Mouse (Mus musculus): ENCODE results near the gene Rpp25.

Gene Rpp25

GRCm38 (mm10) chr9:57510577-57510976, 6.8 kb downstream of the Rpp25 start:
- in situ Hi-C loops (cut with MboI; ENCODE audit: low pct_unique_long_range_greater_than_20kb in 1 of 2, low sequenced_read_pairs in 2 of 2, unreplicated experiment in 1 of 2) = loop anchor here in 1 of 2 experiments (25.0 kb wide), 1 partner anchor 752 kb away; the partner anchor contains the start of gene Stoml1

- in situ Hi-C loops (cut with MboI; ENCODE audit: low pct_unique_long_range_greater_than_20kb in 1 of 2, low sequenced_read_pairs in 2 of 2, unreplicated experiment in 1 of 2) = loop anchor here in 1 of 2 experiments (5.0 to 25.0 kb wide), 2 partner anchors 35 to 745 kb away; partner anchors contain the start of gene Stoml1
These were observed 13.3 kb downstream of the Rpp25 start for GRCm38 (mm10) chr9:57517113-57517512.

- in situ Hi-C loops (cut with MboI; ENCODE audit: low pct_unique_long_range_greater_than_20kb in 1 of 2, low sequenced_read_pairs in 2 of 2, unreplicated experiment in 1 of 2) = loop anchor here in 1 of 2 experiments (25.0 kb wide), 1 partner anchor 742 kb away; the partner anchor contains the start of gene Stoml1
These were observed 16.7 kb downstream of the Rpp25 start for GRCm38 (mm10) chr9:57520375-57521055.

GRCm38 (mm10) chr9:57521056-57521911, 17.5 kb downstream of the Rpp25 start, which contains the start of gene Cox5a:
TSS of gene Cox5a (plus strand) at chr9:57521274.
- in situ Hi-C loops (cut with MboI; ENCODE audit: low pct_unique_long_range_greater_than_20kb in 1 of 2, low sequenced_read_pairs in 2 of 2, unreplicated experiment in 1 of 2) = loop anchor here in 1 of 2 experiments (25.0 kb wide), 1 partner anchor 741 kb away; the partner anchor contains the start of gene Stoml1

GRCm38 (mm10) chr9:57522114-57522860, 18.5 kb downstream of the Rpp25 start:
- in situ Hi-C loops (cut with MboI; ENCODE audit: low pct_unique_long_range_greater_than_20kb in 1 of 2, low sequenced_read_pairs in 2 of 2, unreplicated experiment in 1 of 2) = loop anchor here in 1 of 2 experiments (25.0 kb wide), 1 partner anchor 740 kb away; the partner anchor contains the start of gene Stoml1

GRCm38 (mm10) chr9:57522861-57523246, 19.0 kb downstream of the Rpp25 start:
- in situ Hi-C loops (cut with MboI; ENCODE audit: low pct_unique_long_range_greater_than_20kb in 1 of 2, low sequenced_read_pairs in 2 of 2, unreplicated experiment in 1 of 2) = loop anchor here in 1 of 2 experiments (25.0 kb wide), 1 partner anchor 739 kb away; the partner anchor contains the start of gene Stoml1

GRCm38 (mm10) chr9:57523754-57524153, 19.9 kb downstream of the Rpp25 start:
- in situ Hi-C loops (cut with MboI; ENCODE audit: low pct_unique_long_range_greater_than_20kb in 1 of 2, low sequenced_read_pairs in 2 of 2, unreplicated experiment in 1 of 2) = loop anchor here in 1 of 2 experiments (25.0 kb wide), 1 partner anchor 739 kb away; the partner anchor contains the start of gene Stoml1

- in situ Hi-C loops (cut with MboI; ENCODE audit: low pct_unique_long_range_greater_than_20kb in 1 of 2, low sequenced_read_pairs in 2 of 2, unreplicated experiment in 1 of 2) = loop anchor here in 1 of 2 experiments (25.0 kb wide), 1 partner anchor 738 kb away; the partner anchor contains the start of gene Stoml1
These were observed 20.6 kb downstream of the Rpp25 start for GRCm38 (mm10) chr9:57524439-57524838.

- in situ Hi-C loops (cut with MboI; ENCODE audit: low pct_unique_long_range_greater_than_20kb in 1 of 2, low sequenced_read_pairs in 2 of 2, unreplicated experiment in 1 of 2) = no loop called here
These were observed 21.7 kb downstream of the Rpp25 start for GRCm38 (mm10) chr9:57525516-57525915.

GRCm38 (mm10) chr9:57526435-57526834, 22.6 kb downstream of the Rpp25 start:
- in situ Hi-C loops (cut with MboI; ENCODE audit: low pct_unique_long_range_greater_than_20kb in 1 of 2, low sequenced_read_pairs in 2 of 2, unreplicated experiment in 1 of 2) = no loop called here

GRCm38 (mm10) chr9:57531946-57532345, 28.1 kb downstream of the Rpp25 start:
- in situ Hi-C loops (cut with MboI; ENCODE audit: low pct_unique_long_range_greater_than_20kb in 1 of 2, low sequenced_read_pairs in 2 of 2, unreplicated experiment in 1 of 2) = no loop called here

- in situ Hi-C loops (cut with MboI; ENCODE audit: low pct_unique_long_range_greater_than_20kb in 1 of 2, low sequenced_read_pairs in 2 of 2, unreplicated experiment in 1 of 2) = no loop called here
These were observed 32.5 kb downstream of the Rpp25 start for GRCm38 (mm10) chr9:57536362-57536761.

- in situ Hi-C loops (cut with MboI; ENCODE audit: low pct_unique_long_range_greater_than_20kb in 1 of 2, low sequenced_read_pairs in 2 of 2, unreplicated experiment in 1 of 2) = no loop called here
These were observed 33.4 kb downstream of the Rpp25 start, which contains the start of gene Fam219b for GRCm38 (mm10) chr9:57537044-57537727. TSS of gene Fam219b (plus strand) at chr9:57537528.

GRCm38 (mm10) chr9:57537728-57538181, 33.9 kb downstream of the Rpp25 start:
- in situ Hi-C loops (cut with MboI; ENCODE audit: low pct_unique_long_range_greater_than_20kb in 1 of 2, low sequenced_read_pairs in 2 of 2, unreplicated experiment in 1 of 2) = no loop called here

- in situ Hi-C loops (cut with MboI; ENCODE audit: low pct_unique_long_range_greater_than_20kb in 1 of 2, low sequenced_read_pairs in 2 of 2, unreplicated experiment in 1 of 2) = no loop called here
These were observed 35.7 kb downstream of the Rpp25 start for GRCm38 (mm10) chr9:57539550-57539949.

- in situ Hi-C loops (cut with MboI; ENCODE audit: low pct_unique_long_range_greater_than_20kb in 1 of 2, low sequenced_read_pairs in 2 of 2, unreplicated experiment in 1 of 2) = no loop called here
These were observed 37.5 kb downstream of the Rpp25 start for GRCm38 (mm10) chr9:57541312-57541711.

GRCm38 (mm10) chr9:57543951-57544350, 40.1 kb downstream of the Rpp25 start:
- in situ Hi-C loops (cut with MboI; ENCODE audit: low pct_unique_long_range_greater_than_20kb in 1 of 2, low sequenced_read_pairs in 2 of 2, unreplicated experiment in 1 of 2) = no loop called here
